Mouse (Mus musculus) thymus, adult 2 months (tissue): ENCODE data around the gene Mga. TPM values are rescaled to one million over a fixed set of nuclear protein-coding genes. Genes with fewer than 3 reads are reported as not detected.
A peak's percentile ranks its signal among the peaks of the same experiment; 100 is the strongest.

Experiments used
- DNase-seq: peaks from one replicate; pipeline ENCODE4 v3.0.0; 2021
- H3K27ac ChIP-seq: fragments of 200-500 bp; 2 replicates; pipeline ENCODE4 v1.5.1; 2012; ENCODE audit warnings: low read length, control low read depth; ENCODE audit not compliant: control insufficient read depth, insufficient read depth
- H3K27me3 ChIP-seq: fragments of 200-500 bp; 2 replicates; pipeline ENCODE4 v1.6.1; 2012; ENCODE audit warnings: mild to moderate bottlenecking, low read length, moderate library complexity, mixed read lengths; ENCODE audit not compliant: control insufficient read depth, insufficient read depth
- H3K36me3 ChIP-seq: fragments of 200-500 bp; 2 replicates; pipeline ENCODE4 v1.6.1; 2012; ENCODE audit warnings: mild to moderate bottlenecking, low read length, moderate library complexity; ENCODE audit not compliant: control insufficient read depth, insufficient read depth
- H3K4me1 ChIP-seq: fragments of 200-500 bp; replicated peaks from 2 replicates; pipeline ENCODE4 v1.6.1; 2012; ENCODE audit warnings: low read length; ENCODE audit not compliant: control insufficient read depth, insufficient read depth
- H3K4me3 ChIP-seq: fragments of 200-500 bp; 2 replicates; pipeline ENCODE4 v1.5.1; 2012; ENCODE audit warnings: mild to moderate bottlenecking, low read length, control low read depth, moderate library complexity; ENCODE audit not compliant: control insufficient read depth, insufficient read depth
- CTCF ChIP-seq: fragments of 200-500 bp; IDR thresholded peaks from 2 replicates; pipeline ENCODE4 v1.5.1; 2012; ENCODE audit warnings: mild to moderate bottlenecking, control low read depth, low read length, moderate library complexity, borderline replicate concordance; ENCODE audit not compliant: control insufficient read depth, poor library complexity, insufficient read depth; ENCODE audit errors: extremely low read depth
- POLR2A ChIP-seq: fragments of 200-500 bp; IDR thresholded peaks from 2 replicates; pipeline ENCODE4 v1.6.1; 2012; ENCODE audit warnings: mild to moderate bottlenecking, low read length, control low read depth, moderate library complexity; ENCODE audit not compliant: control insufficient read depth, poor library complexity, insufficient read depth; ENCODE audit errors: extremely low read depth
- WGBS: fragments of 180-500 bp; shearing (Covaris S2); methylation state at CpG from one replicate; pipeline ENCODE4 v1.1.7; 2018; 5-methylcytosine and 5-hydroxymethylcytosine counted together
- polyA plus RNA-seq: library from polyadenylated mRNA; depleted of rRNA; stranded (reverse); fragments of >200 nt; gene quantifications from 2 replicates; pipeline ENCODE4 v1.2.3, GENCODE M21; 2012; rRNA removed

The Mga gene
- polyA plus RNA-seq, result 47.4 and 50.6 TPM in 2 replicates

DNA sequence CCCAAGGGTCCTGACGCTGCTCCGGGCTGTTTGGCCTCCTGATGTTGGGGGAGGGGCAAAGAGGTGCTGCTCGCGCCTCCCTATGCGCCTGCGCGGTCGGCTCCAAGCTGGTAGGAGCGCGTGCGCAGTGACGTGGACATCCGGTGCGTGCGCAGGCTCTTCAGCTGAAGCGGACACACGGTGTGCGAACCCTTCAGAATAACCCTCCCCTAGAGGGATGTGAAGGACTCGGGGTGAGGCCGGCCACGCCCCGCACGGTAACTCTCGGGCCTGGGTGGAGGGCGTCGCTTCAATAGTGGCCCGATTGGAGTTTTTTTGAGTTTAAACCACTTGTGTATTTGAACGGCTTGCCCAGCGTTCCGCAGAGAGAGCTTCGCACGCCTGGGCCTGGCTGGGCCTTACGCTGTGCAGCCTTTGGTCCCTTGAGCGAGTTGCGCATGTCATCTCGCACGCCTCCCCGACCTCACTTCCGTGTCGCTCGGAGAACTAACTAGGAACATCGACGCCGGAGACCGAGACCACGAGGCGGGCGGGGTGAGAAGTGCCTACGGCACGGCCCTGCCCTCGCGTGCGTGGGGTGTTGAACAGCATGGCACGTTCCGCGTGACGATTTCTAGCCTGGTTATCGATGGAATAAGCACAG is at the start of gene Mga:
Mga (plus strand) TSS at position 139 of the 643 bp plus-strand sequence.
- TF ChIP-seq CTCF, result no peak
- peak; percentile 78 for TF ChIP-seq POLR2A
- Histone ChIP-seq H3K27me3 (no peaks in the 10 kb centered on the region), H3K27ac (peak within 1 kb of the TSS; percentile 83), H3K4me1 (peaks cover 6% of the 10 kb centered on the region; the same call in 1 of the 2 replicates), H3K4me3 (peak within 1 kb of the TSS; percentile 56), H3K36me3 (no peaks in the 10 kb centered on the region)
- peak; percentile 97 for DNase-seq
- under 1% methylated on average over 58 of the region's 58 CpGs for WGBS

DNA sequence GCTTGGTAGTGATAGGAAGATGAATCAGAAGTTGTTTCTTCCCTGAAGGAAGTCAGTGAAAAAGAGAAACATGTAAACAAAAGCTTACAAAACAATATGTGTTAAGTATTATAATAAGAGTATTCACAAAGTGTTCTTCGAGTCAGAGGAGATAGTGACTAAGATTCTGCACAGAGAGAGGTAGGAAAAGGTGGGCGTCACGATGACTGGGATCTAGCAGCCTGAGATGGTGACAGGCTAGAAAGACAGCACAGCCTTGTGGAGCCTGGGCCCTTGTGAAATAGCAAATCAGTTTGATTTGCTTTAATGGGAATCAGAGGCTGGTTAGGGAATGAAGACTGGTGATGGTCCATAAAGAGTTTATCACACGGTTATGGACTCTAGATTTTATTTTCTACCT is 43.2 kb upstream of the Mga start:
- TF ChIP-seq POLR2A (no peak), CTCF (no peak)
- Histone ChIP-seq H3K4me1 (no peaks in the 10 kb centered on the region), H3K4me3 (no peak overlapping the region), H3K27ac (no peak overlapping the region), H3K27me3 (no peaks in the 10 kb centered on the region), H3K36me3 (no peaks in the 10 kb centered on the region)
- DNase-seq, result no peak
- 94% methylated on average over 4 of the region's 4 CpGs for WGBS

DNA sequence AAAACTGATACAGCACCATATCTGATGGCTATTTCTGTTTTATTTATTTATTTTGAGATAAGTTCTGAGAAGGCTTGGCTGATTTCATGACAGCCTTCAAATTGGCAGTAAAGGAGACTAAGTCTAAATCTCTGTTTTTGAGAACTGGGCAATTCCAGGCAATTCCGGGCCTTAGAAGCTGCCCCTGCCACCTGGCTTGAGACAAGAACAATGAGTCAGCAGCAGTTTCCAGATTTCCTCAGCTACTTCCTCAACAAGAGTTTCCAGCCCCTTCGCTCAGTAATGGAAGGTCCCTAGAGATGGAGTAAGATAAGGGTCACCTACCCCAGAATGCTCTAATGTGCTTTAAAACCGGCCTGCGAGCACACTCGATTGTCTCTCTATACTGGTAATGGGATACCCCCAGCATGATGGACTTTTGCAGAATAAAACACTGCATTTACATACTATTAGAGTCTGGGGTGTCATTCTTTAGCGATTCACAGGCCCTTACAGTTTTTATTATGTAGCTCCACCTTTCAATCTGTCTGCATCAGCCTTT is 41.6 kb upstream of the Mga start:
- no peak overlapping the region for H3K27ac ChIP-seq
- WGBS, result 78% methylated on average over 6 of the region's 6 CpGs

GRCm38 (mm10) chr2:119857341-119857740 is 39.7 kb upstream of the Mga start:
- H3K27ac ChIP-seq, result no peak overlapping the region
- TF ChIP-seq CTCF, result no peak
- no peak for TF ChIP-seq POLR2A
- H3K4me3 ChIP-seq, result no peak overlapping the region
- no peaks in the 10 kb centered on the region for H3K27me3 ChIP-seq
- 95% methylated on average over 2 of the region's 2 CpGs for WGBS
- H3K4me1 ChIP-seq, result no peaks in the 10 kb centered on the region
- H3K36me3 ChIP-seq, result no peaks in the 10 kb centered on the region
- DNase-seq, result no peak

More for the DNA sequence above, 41.6 kb upstream of the Mga start:
- TF ChIP-seq POLR2A, result no peak
- TF ChIP-seq CTCF, result no peak
- no peak for DNase-seq
- H3K4me3 ChIP-seq, result no peak overlapping the region
- no peaks in the 10 kb centered on the region for H3K4me1 ChIP-seq
- no peaks in the 10 kb centered on the region for H3K27me3 ChIP-seq
- no peaks in the 10 kb centered on the region for H3K36me3 ChIP-seq

DNA sequence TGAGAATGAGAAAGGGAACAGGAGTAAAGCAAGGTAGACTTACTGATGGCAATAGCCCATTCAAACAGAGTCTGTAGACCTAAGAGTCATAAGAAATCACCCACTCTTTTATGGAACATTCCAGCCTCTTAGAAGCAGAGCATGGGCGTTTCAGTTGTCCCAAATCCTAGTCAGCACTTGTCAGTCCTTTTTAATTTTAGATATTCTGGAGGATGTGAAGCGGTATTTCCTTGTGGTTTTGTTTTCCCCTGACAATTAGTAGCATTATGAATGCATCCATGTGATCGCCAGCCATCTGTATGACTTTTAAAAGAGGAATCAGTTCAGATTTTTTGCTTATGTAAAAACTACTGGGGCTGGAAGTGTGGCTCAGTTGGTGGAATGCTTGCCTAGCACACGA is 32.5 kb upstream of the Mga start:
- Histone ChIP-seq H3K36me3 (no peaks in the 10 kb centered on the region), H3K27me3 (no peaks in the 10 kb centered on the region), H3K27ac (no peak overlapping the region), H3K4me1 (no peaks in the 10 kb centered on the region), H3K4me3 (no peak overlapping the region)
- DNase-seq, result no peak
- WGBS, result 75% methylated on average over 4 of the region's 4 CpGs
- no peak for TF ChIP-seq CTCF
- TF ChIP-seq POLR2A, result no peak

DNA sequence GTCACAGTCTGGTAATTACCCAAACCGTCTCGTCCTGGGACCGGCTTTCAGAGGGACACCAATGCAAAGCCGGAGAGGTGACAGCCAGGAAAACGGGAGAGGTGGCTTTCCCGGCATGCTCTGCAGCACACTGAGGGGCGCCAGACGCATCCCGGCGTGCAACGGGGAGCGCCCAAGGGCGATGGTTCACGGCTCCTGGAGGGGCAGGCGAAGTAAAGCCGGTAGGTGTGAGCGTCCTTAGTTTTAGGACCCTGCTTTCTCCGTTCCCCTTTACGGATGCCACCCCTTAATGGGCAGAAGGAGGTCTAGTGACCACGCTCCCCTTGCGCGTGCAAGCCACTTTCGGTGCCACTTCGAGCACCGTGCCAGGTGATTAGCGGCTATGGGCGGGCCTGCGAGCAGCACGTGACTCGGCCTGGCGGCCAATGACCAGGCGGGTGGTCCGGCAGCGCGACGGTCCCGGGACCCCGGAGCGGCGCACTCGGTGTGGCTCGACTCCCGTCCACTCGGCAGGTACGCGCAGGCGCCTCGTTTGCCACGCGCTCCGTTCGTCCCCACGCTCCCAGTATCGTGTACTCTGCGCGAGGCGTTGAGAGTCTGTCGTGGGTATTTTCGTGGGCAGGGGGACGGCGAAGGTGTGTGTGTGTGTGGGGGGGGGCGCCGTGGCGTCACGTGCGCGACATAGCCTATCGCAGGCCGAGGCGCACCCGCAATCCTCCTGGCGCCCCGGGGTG is 24.5 kb upstream of the Mga start:
- no peak for TF ChIP-seq CTCF
- 0 out of 2 replicates have a peak, but pooled peaks have one; percentile 9 for TF ChIP-seq POLR2A
- 1% methylated on average over 72 of the region's 73 CpGs for WGBS
- Histone ChIP-seq H3K36me3 (no peaks in the 10 kb centered on the region), H3K4me3 (peak overlapping the region; percentile 55), H3K27me3 (no peaks in the 10 kb centered on the region), H3K27ac (no peak overlapping the region), H3K4me1 (peaks cover 5% of the 10 kb centered on the region; the same call in 1 of the 2 replicates)
- peak; percentile 77 for DNase-seq

DNA sequence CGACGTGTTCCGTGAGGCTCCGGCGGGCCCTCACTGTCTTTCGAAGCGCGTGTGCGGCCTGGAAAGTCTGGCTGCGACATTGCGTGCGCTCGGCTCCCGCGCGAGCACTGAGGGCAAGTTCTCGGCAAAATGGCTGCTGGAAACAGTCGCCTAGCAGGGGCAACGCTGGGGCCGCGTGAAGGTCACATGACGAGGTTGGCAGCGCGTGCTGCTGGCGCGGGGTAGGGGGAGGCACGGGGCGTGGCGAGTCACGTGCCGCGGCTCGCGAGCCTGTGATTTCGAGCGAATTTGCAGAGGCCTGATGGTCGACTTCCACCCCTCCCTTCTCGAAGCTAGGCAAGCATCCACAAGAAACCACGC is 23.9 kb upstream of the Mga start:
- no peaks in the 10 kb centered on the region for H3K36me3 ChIP-seq
- under 1% methylated on average over 39 of the region's 39 CpGs for WGBS
- H3K4me1 ChIP-seq, result peaks cover 5% of the 10 kb centered on the region; the same call in 1 of the 2 replicates
- H3K4me3 ChIP-seq, result peak overlapping the region; percentile 55
- TF ChIP-seq POLR2A (no peak), CTCF (no peak)
- DNase-seq, result peak; percentile 84
- no peaks in the 10 kb centered on the region for H3K27me3 ChIP-seq
- no peak overlapping the region for H3K27ac ChIP-seq
